Mouse (Mus musculus): ENCODE data around the gene Snrpd3. TPM values are rescaled to one million over a fixed set of nuclear protein-coding genes. Genes with fewer than 3 reads are reported as not detected.
"Not testable (repeated sequence)": the region's sequence is repeated elsewhere in the genome, so short reads cannot be mapped to it uniquely, and the experiment has no call there.

Gene Snrpd3
- polyA plus RNA-seq, 1 experiment from 2014 or later: 210 TPM

GRCm38 (mm10) chr10:75514361-75514760 lies 3.0 kb upstream of the Snrpd3 start:
- Histone ChIP-seq H3K27ac (replicated peaks; ENCODE audit: low read depth, low read length) (no peak overlapping the region), H3K4me2 (ENCODE audit: low read depth, low read length) (no peak overlapping the region), H3K36me3 (replicated peaks; ENCODE audit: control insufficient read depth, insufficient read depth, low read depth, low read length) (peaks cover 7% of the 10 kb centered on the region), H3K4me3 (ENCODE audit: low read depth, low read length) (no peak overlapping the region), H3K9me3 (replicated peaks; ENCODE audit: control insufficient read depth, low read length) (no peaks in the 10 kb centered on the region), H3K27me3 (ENCODE audit: control insufficient read depth, insufficient read depth, low read length) (no peaks in the 10 kb centered on the region), H3K4me1 (ENCODE audit: control insufficient read depth, insufficient read depth, low read length) (peaks cover 8% of the 10 kb centered on the region), H3K9ac (replicated peaks; ENCODE audit: low read length) (no peak overlapping the region; the same call in 1 of the 2 replicates)
- no peak for ATAC-seq (replicated peaks; ENCODE audit: insufficient number of reproducible peaks, low FRiP score, low TSS enrichment, low read depth)
- DNase-seq (ENCODE audit: low spot score): no peak
- 69% methylated on average over 7 of the region's 7 CpGs for WGBS

GRCm38 (mm10) chr10:75515216-75516037 lies 1.9 kb upstream of the Snrpd3 start:
- H3K27me3 ChIP-seq (ENCODE audit: control insufficient read depth, insufficient read depth, low read length): no peaks in the 10 kb centered on the region
- no peaks in the 10 kb centered on the region for H3K9me3 ChIP-seq (replicated peaks; ENCODE audit: control insufficient read depth, low read length)
- 57% methylated on average over 4 of the region's 4 CpGs for WGBS
- H3K36me3 ChIP-seq (replicated peaks; ENCODE audit: control insufficient read depth, insufficient read depth, low read depth, low read length): peaks cover 3% of the 10 kb centered on the region
- DNase-seq (ENCODE audit: low spot score) (peak; percentile 18), ATAC-seq (replicated peaks; ENCODE audit: insufficient number of reproducible peaks, low FRiP score, low TSS enrichment, low read depth) (no peak)
- no peak overlapping the region for H3K27ac ChIP-seq (replicated peaks; ENCODE audit: low read depth, low read length)
- peak overlapping the region; percentile 6; the same call in 1 of the 2 replicates for H3K9ac ChIP-seq (replicated peaks; ENCODE audit: low read length)
- peaks cover 8% of the 10 kb centered on the region for H3K4me1 ChIP-seq (ENCODE audit: control insufficient read depth, insufficient read depth, low read length)
- H3K4me2 ChIP-seq (ENCODE audit: low read depth, low read length): peak overlapping the region; percentile 17; the same call in 1 of the 2 replicates
- H3K4me3 ChIP-seq (ENCODE audit: low read depth, low read length): peak overlapping the region; percentile 76; the same call in 1 of the 2 replicates

GRCm38 (mm10) chr10:75516038-75516723 lies 1.2 kb upstream of the Snrpd3 start:
- peak overlapping the region; percentile 76 for H3K4me3 ChIP-seq (ENCODE audit: low read depth, low read length)
- H3K9me3 ChIP-seq (replicated peaks; ENCODE audit: control insufficient read depth, low read length): no peaks in the 10 kb centered on the region
- peaks cover 1% of the 10 kb centered on the region for H3K36me3 ChIP-seq (replicated peaks; ENCODE audit: control insufficient read depth, insufficient read depth, low read depth, low read length)
- peak overlapping the region; percentile 86 for H3K4me2 ChIP-seq (ENCODE audit: low read depth, low read length)
- H3K4me1 ChIP-seq (ENCODE audit: control insufficient read depth, insufficient read depth, low read length): peaks cover 8% of the 10 kb centered on the region
- WGBS: 24% methylated on average over 8 of the region's 8 CpGs
- no peak for DNase-seq (ENCODE audit: low spot score)
- H3K27me3 ChIP-seq (ENCODE audit: control insufficient read depth, insufficient read depth, low read length): no peaks in the 10 kb centered on the region
- H3K27ac ChIP-seq (replicated peaks; ENCODE audit: low read depth, low read length): no peak overlapping the region
- peak overlapping the region; percentile 87 for H3K9ac ChIP-seq (replicated peaks; ENCODE audit: low read length)
- no peak for ATAC-seq (replicated peaks; ENCODE audit: insufficient number of reproducible peaks, low FRiP score, low TSS enrichment, low read depth)

- H3K9ac ChIP-seq (replicated peaks; ENCODE audit: low read length): peak overlapping the region; percentile 87
- DNase-seq (ENCODE audit: low spot score): peak; percentile 22
- peak overlapping the region; percentile 86 for H3K4me2 ChIP-seq (ENCODE audit: low read depth, low read length)
- WGBS: 0% methylated on average over 12 of the region's 12 CpGs
- no peak for ATAC-seq (replicated peaks; ENCODE audit: insufficient number of reproducible peaks, low FRiP score, low TSS enrichment, low read depth)
- H3K27ac ChIP-seq (replicated peaks; ENCODE audit: low read depth, low read length): peak overlapping the region; percentile 89
- no peaks in the 10 kb centered on the region for H3K27me3 ChIP-seq (ENCODE audit: control insufficient read depth, insufficient read depth, low read length)
- no peaks in the 10 kb centered on the region; the same call in 1 of the 2 replicates for H3K36me3 ChIP-seq (replicated peaks; ENCODE audit: control insufficient read depth, insufficient read depth, low read depth, low read length)
- H3K4me1 ChIP-seq (ENCODE audit: control insufficient read depth, insufficient read depth, low read length): peaks cover 8% of the 10 kb centered on the region
- peak overlapping the region; percentile 76 for H3K4me3 ChIP-seq (ENCODE audit: low read depth, low read length)
- no peaks in the 10 kb centered on the region for H3K9me3 ChIP-seq (replicated peaks; ENCODE audit: control insufficient read depth, low read length)
Measured at GRCm38 (mm10) chr10:75516724-75517072, 653 bp upstream of the Snrpd3 start.

GRCm38 (mm10) chr10:75517758-75518143 lies 400 bp downstream of the Snrpd3 start, which contains the start of gene Gucd1:
Gucd1 (minus strand) TSS chr10:75517972.
- DNase-seq (ENCODE audit: low spot score) (peak; percentile 96), ATAC-seq (replicated peaks; ENCODE audit: insufficient number of reproducible peaks, low FRiP score, low TSS enrichment, low read depth) (peak; percentile 92)
- Histone ChIP-seq H3K4me2 (ENCODE audit: low read depth, low read length) (peak within 1 kb of the TSS; percentile 86), H3K9ac (replicated peaks; ENCODE audit: low read length) (peak within 1 kb of the TSS; percentile 87), H3K36me3 (replicated peaks; ENCODE audit: control insufficient read depth, insufficient read depth, low read depth, low read length) (no peaks in the 10 kb centered on the region; the same call in 1 of the 2 replicates), H3K4me3 (ENCODE audit: low read depth, low read length) (peak within 1 kb of the TSS; percentile 76), H3K27me3 (ENCODE audit: control insufficient read depth, insufficient read depth, low read length) (no peaks in the 10 kb centered on the region), H3K9me3 (replicated peaks; ENCODE audit: control insufficient read depth, low read length) (no peaks in the 10 kb centered on the region), H3K27ac (replicated peaks; ENCODE audit: low read depth, low read length) (peak within 1 kb of the TSS; percentile 89), H3K4me1 (ENCODE audit: control insufficient read depth, insufficient read depth, low read length) (peaks cover 8% of the 10 kb centered on the region)
- WGBS: 0% methylated on average over 20 of the region's 20 CpGs

- no peaks in the 10 kb centered on the region; the same call in 1 of the 2 replicates for H3K36me3 ChIP-seq (replicated peaks; ENCODE audit: control insufficient read depth, insufficient read depth, low read depth, low read length)
Measured at GRCm38 (mm10) chr10:75520581-75520980, 3.2 kb downstream of the Snrpd3 start.

GRCm38 (mm10) chr10:75521643-75522042 lies 4.3 kb downstream of the Snrpd3 start:
- no peaks in the 10 kb centered on the region for H3K9me3 ChIP-seq (replicated peaks; ENCODE audit: control insufficient read depth, low read length)
- ATAC-seq (replicated peaks; ENCODE audit: insufficient number of reproducible peaks, low FRiP score, low TSS enrichment, low read depth): no peak
- DNase-seq (ENCODE audit: low spot score): no peak
- H3K27ac ChIP-seq (replicated peaks; ENCODE audit: low read depth, low read length): no peak overlapping the region
- no peaks in the 10 kb centered on the region; the same call in 1 of the 2 replicates for H3K36me3 ChIP-seq (replicated peaks; ENCODE audit: control insufficient read depth, insufficient read depth, low read depth, low read length)
- H3K27me3 ChIP-seq (ENCODE audit: control insufficient read depth, insufficient read depth, low read length): no peaks in the 10 kb centered on the region
- no peak overlapping the region for H3K4me2 ChIP-seq (ENCODE audit: low read depth, low read length)
- no peaks in the 10 kb centered on the region for H3K4me1 ChIP-seq (ENCODE audit: control insufficient read depth, insufficient read depth, low read length)
- H3K4me3 ChIP-seq (ENCODE audit: low read depth, low read length): no peak overlapping the region
- 99% methylated on average over 4 of the region's 4 CpGs for WGBS
- no peak overlapping the region for H3K9ac ChIP-seq (replicated peaks; ENCODE audit: low read length)

More at GRCm38 (mm10) chr10:75520581-75520980, 3.2 kb downstream of the Snrpd3 start:
- H3K4me1 ChIP-seq (ENCODE audit: control insufficient read depth, insufficient read depth, low read length): peaks cover 7% of the 10 kb centered on the region
- H3K9me3 ChIP-seq (replicated peaks; ENCODE audit: control insufficient read depth, low read length): no peaks in the 10 kb centered on the region
- H3K27me3 ChIP-seq (ENCODE audit: control insufficient read depth, insufficient read depth, low read length): no peaks in the 10 kb centered on the region
- no peak for DNase-seq (ENCODE audit: low spot score)
- no peak overlapping the region for H3K4me2 ChIP-seq (ENCODE audit: low read depth, low read length)
- H3K4me3 ChIP-seq (ENCODE audit: low read depth, low read length): no peak overlapping the region
- ATAC-seq (replicated peaks; ENCODE audit: insufficient number of reproducible peaks, low FRiP score, low TSS enrichment, low read depth): no peak
- no peak overlapping the region for H3K27ac ChIP-seq (replicated peaks; ENCODE audit: low read depth, low read length)
- WGBS: 93% methylated on average over 5 of the region's 5 CpGs
- H3K9ac ChIP-seq (replicated peaks; ENCODE audit: low read length): no peak overlapping the region

- not testable (repeated sequence) for H3K36me3 ChIP-seq (replicated peaks; ENCODE audit: control insufficient read depth, insufficient read depth, low read depth, low read length); H3K27me3 ChIP-seq (ENCODE audit: control insufficient read depth, insufficient read depth, low read length); H3K9me3 ChIP-seq (replicated peaks; ENCODE audit: control insufficient read depth, low read length); DNase-seq (ENCODE audit: low spot score); H3K4me2 ChIP-seq (ENCODE audit: low read depth, low read length); ATAC-seq (replicated peaks; ENCODE audit: insufficient number of reproducible peaks, low FRiP score, low TSS enrichment, low read depth); H3K9ac ChIP-seq (replicated peaks; ENCODE audit: low read length); H3K4me3 ChIP-seq (ENCODE audit: low read depth, low read length); H3K4me1 ChIP-seq (ENCODE audit: control insufficient read depth, insufficient read depth, low read length); H3K27ac ChIP-seq (replicated peaks; ENCODE audit: low read depth, low read length)
- WGBS: 90% methylated on average over 9 of the region's 9 CpGs
Measured at GRCm38 (mm10) chr10:75525450-75525849, 8.1 kb downstream of the Snrpd3 start.

Data from embryonic facial prominence, embryonic 11.5 days (tissue).